8 mouse cellular contexts compared by ENCODE assay signal in genomic region chr17:46555673-46556583, GRCm38 (mm10). TPM values are rescaled to one million over a fixed set of nuclear protein-coding genes. Genes with fewer than 3 reads are reported as not detected.
DNase-seq lines count a peak whose midpoint lies in the region; ATAC-seq lines count a peak whose summit lies in the region.

Srf (minus strand) TSS chr17:46556175.

- DNase-seq in adrenal gland, adult 18-20 months (ENCODE audit: low spot score in 2 of 2): peak; percentile 87 to 88
- peak; percentile 99 for DNase-seq in embryo, embryonic 11 days
- peak; percentile 97 for DNase-seq in gastrocnemius, postnatal 25 days
- peak; percentile 96 for DNase-seq in intestine, embryonic 14.5 days (ENCODE audit: low spot score)
- peak; percentile 98 for DNase-seq in left cerebral cortex, postnatal 14 days (ENCODE audit: low spot score in 2 of 2)
- peak; percentile 98 for DNase-seq in mesoderm, embryonic 11.5 days (ENCODE audit: low read depth, low spot score)
- peak; percentile 98 to 99 for DNase-seq in right cerebral cortex, postnatal 36 days (ENCODE audit: low spot score in 2 of 2)
- peak; percentile 98 for DNase-seq in yolk sac, embryonic 10.5 days (ENCODE audit: low spot score)

- peak within 1 kb of the TSS; percentile 98 for H3K9ac ChIP-seq in intestine, embryonic 14.5 days (ENCODE audit: low read length)

- intact Hi-C loops in left cerebral cortex, postnatal 14 days (cut with DNase I): loop anchor here (5.0 kb wide), 2 partner anchors 41 to 71 kb away; partner anchors contain the start of gene Ptk7

- no peaks in the 10 kb centered on the region for H3K27me3 ChIP-seq in intestine, embryonic 14.5 days (replicated peaks; ENCODE audit: control insufficient read depth, insufficient read depth, low read length)

- H3K4me2 ChIP-seq in intestine, embryonic 14.5 days (ENCODE audit: low read length): peak within 1 kb of the TSS; percentile 75

- H3K4me3 ChIP-seq in intestine, embryonic 14.5 days (ENCODE audit: low read depth, low read length): peak within 1 kb of the TSS; percentile 93

- under 1% methylated on average over 84 of the region's 87 CpGs for WGBS in intestine, embryonic 14.5 days

- no peaks in the 10 kb centered on the region for H3K9me3 ChIP-seq in intestine, embryonic 14.5 days (ENCODE audit: control insufficient read depth, low read length)

- peak; percentile 93 for ATAC-seq in intestine, embryonic 14.5 days (replicated peaks; ENCODE audit: low FRiP score, low TSS enrichment, low read depth)

- peak within 1 kb of the TSS; percentile 97 for H3K27ac ChIP-seq in intestine, embryonic 14.5 days (ENCODE audit: low read depth)

- H3K4me1 ChIP-seq in intestine, embryonic 14.5 days (replicated peaks; ENCODE audit: control insufficient read depth, insufficient read depth, low read length): peaks cover 36% of the 10 kb centered on the region

- peaks cover 17% of the 10 kb centered on the region for H3K36me3 ChIP-seq in intestine, embryonic 14.5 days (ENCODE audit: control insufficient read depth, insufficient read depth, low read length)

RNA-seq across cellular contexts. Expression of gene Srf, which starts in this region (rescaled TPM):
- 10 to 100 TPM; 40.8 to 66.6 TPM for total RNA-seq in adrenal gland, adult 18-20 months (2021)
- 10 to 100 TPM; 64.6 to 85.8 TPM for total RNA-seq in gastrocnemius, postnatal 25 days (2021)
- 11.9 and 12.4 TPM in 2 replicates for polyA plus RNA-seq in intestine, embryonic 14.5 days (2014; fragmentation: Nextera tagmentation; extraction: Ambion mirVana)
- total RNA-seq in left cerebral cortex, postnatal 14 days (2021): 10 to 100 TPM; 52.0 to 65.9 TPM

Comparison
In these comparisons a context has a peak if more than half of its experiments do, and no peak if none do; other contexts are left out.
1. Peak in every context shown above with its lines: DNase-seq, ATAC-seq, H3K4me3 ChIP-seq and H3K27ac ChIP-seq.